Mouse (Mus musculus) forebrain, embryonic 16.5 days (tissue): ENCODE data around the gene Wdfy3. TPM values are rescaled to one million over a fixed set of nuclear protein-coding genes. Genes with fewer than 3 reads are reported as not detected.

Experiments
- ATAC-seq: fragments of 200-750 bp; cut with Nextera tagmentation; 2 replicates; pipeline ENCODE4 v1.8.0; 2017; ENCODE audit warnings: mild to moderate bottlenecking, moderate library complexity
- H3K27ac ChIP-seq: fragments of 300-500 bp; sonication (generic); 2 replicates; pipeline ENCODE4 v1.5.1; 2014; ENCODE audit warnings: low read length, control low read depth
- H3K27me3 ChIP-seq: fragments of 300-500 bp; sonication (generic); replicated peaks from 2 replicates; pipeline ENCODE4 v1.6.1; 2014; ENCODE audit warnings: low read length; ENCODE audit not compliant: control insufficient read depth, insufficient read depth
- H3K36me3 ChIP-seq: fragments of 300-500 bp; sonication (generic); 2 replicates; pipeline ENCODE4 v1.6.1; 2014; ENCODE audit not compliant: control insufficient read depth, insufficient read depth
- H3K4me1 ChIP-seq: fragments of 300-500 bp; sonication (generic); replicated peaks from 2 replicates; pipeline ENCODE4 v1.6.1; 2014; ENCODE audit warnings: low read length; ENCODE audit not compliant: control insufficient read depth, insufficient read depth
- H3K4me2 ChIP-seq: fragments of 300-500 bp; sonication (generic); 2 replicates; pipeline ENCODE4 v1.6.1; 2014; ENCODE audit warnings: mild to moderate bottlenecking, low read length, control low read depth
- H3K4me3 ChIP-seq: fragments of 300-500 bp; sonication (generic); replicated peaks from 2 replicates; pipeline ENCODE4 v1.5.1; 2014; ENCODE audit warnings: mild to moderate bottlenecking, low read length, control low read depth
- H3K9ac ChIP-seq: fragments of 300-500 bp; sonication (generic); replicated peaks from 2 replicates; pipeline ENCODE4 v1.6.1; 2014; ENCODE audit warnings: low read depth, low read length, control low read depth
- H3K9me3 ChIP-seq: fragments of 300-500 bp; sonication (generic); 2 replicates; pipeline ENCODE4 v1.6.1; 2016; ENCODE audit warnings: low read length; ENCODE audit not compliant: control insufficient read depth
- WGBS: fragments of 180-500 bp; shearing (Covaris S2); extraction: QIAGEN DNeasy Blood & Tissue Kit; methylation state at CpG from one replicate; pipeline ENCODE4 v1.1.7; 2014; 5-methylcytosine and 5-hydroxymethylcytosine counted together
- polyA plus RNA-seq: library from polyadenylated mRNA; unstranded; fragments of >200 nt; fragmentation: Nextera tagmentation; extraction: Ambion mirVana; gene quantifications from 2 replicates; pipeline ENCODE4 v1.2.1, GENCODE M21; 2015

The Wdfy3 gene
- polyA plus RNA-seq, 1 experiment from 2014 or later = 28.0 TPM

GRCm38 (mm10) chr5:101945731-101946130, 124.0 kb downstream of the Wdfy3 start:
- Histone ChIP-seq H3K9me3 (no peaks in the 10 kb centered on the region), H3K9ac (no peak overlapping the region), H3K4me3 (no peak overlapping the region), H3K4me1 (no peaks in the 10 kb centered on the region), H3K27ac (no peak overlapping the region), H3K36me3 (peaks cover 41% of the 10 kb centered on the region), H3K4me2 (no peak overlapping the region), H3K27me3 (no peaks in the 10 kb centered on the region)
- no peak for ATAC-seq
- 93% methylated on average over 5 of the region's 5 CpGs for WGBS

GRCm38 (mm10) chr5:101937909-101938596, 131.7 kb downstream of the Wdfy3 start:
- Histone ChIP-seq H3K4me2 (no peak overlapping the region), H3K4me1 (no peaks in the 10 kb centered on the region), H3K9ac (no peak overlapping the region), H3K9me3 (no peaks in the 10 kb centered on the region), H3K27ac (no peak overlapping the region), H3K4me3 (no peak overlapping the region), H3K36me3 (peaks cover 33% of the 10 kb centered on the region), H3K27me3 (no peaks in the 10 kb centered on the region)
- no peak for ATAC-seq
- 95% methylated on average over 13 of the region's 13 CpGs for WGBS

GRCm38 (mm10) chr5:101937362-101937761, 132.4 kb downstream of the Wdfy3 start:
- 87% methylated on average over 21 of the region's 21 CpGs for WGBS
- Histone ChIP-seq H3K4me1 (no peaks in the 10 kb centered on the region), H3K4me3 (no peak overlapping the region), H3K27ac (no peak overlapping the region), H3K36me3 (peaks cover 29% of the 10 kb centered on the region), H3K4me2 (no peak overlapping the region), H3K27me3 (no peaks in the 10 kb centered on the region), H3K9me3 (no peaks in the 10 kb centered on the region), H3K9ac (no peak overlapping the region)
- no peak for ATAC-seq

GRCm38 (mm10) chr5:101935893-101936292, 133.8 kb downstream of the Wdfy3 start:
- H3K27me3 ChIP-seq = no peaks in the 10 kb centered on the region

GRCm38 (mm10) chr5:101934629-101935028, 135.1 kb downstream of the Wdfy3 start:
- 80% methylated on average over 7 of the region's 7 CpGs for WGBS

More at GRCm38 (mm10) chr5:101935893-101936292, 133.8 kb downstream of the Wdfy3 start:
- no peak overlapping the region for H3K27ac ChIP-seq
- H3K4me3 ChIP-seq = no peak overlapping the region
- H3K9ac ChIP-seq = no peak overlapping the region
- H3K36me3 ChIP-seq = peaks cover 19% of the 10 kb centered on the region
- no peaks in the 10 kb centered on the region for H3K4me1 ChIP-seq
- H3K4me2 ChIP-seq = no peak overlapping the region
- H3K9me3 ChIP-seq = no peaks in the 10 kb centered on the region
- 84% methylated on average over 16 of the region's 16 CpGs for WGBS
- ATAC-seq = 0 out of 2 replicates have a peak, but pooled peaks have one; percentile 29

GRCm38 (mm10) chr5:101932971-101933810, 136.5 kb downstream of the Wdfy3 start:
- ATAC-seq = peak; percentile 70

More at GRCm38 (mm10) chr5:101934629-101935028, 135.1 kb downstream of the Wdfy3 start:
- Histone ChIP-seq H3K9ac (no peak overlapping the region), H3K27ac (no peak overlapping the region), H3K4me3 (no peak overlapping the region), H3K4me2 (no peak overlapping the region), H3K36me3 (peaks cover 19% of the 10 kb centered on the region), H3K27me3 (no peaks in the 10 kb centered on the region), H3K4me1 (no peaks in the 10 kb centered on the region), H3K9me3 (no peaks in the 10 kb centered on the region)
- no peak for ATAC-seq

GRCm38 (mm10) chr5:101931997-101932396, 137.7 kb downstream of the Wdfy3 start:
- Histone ChIP-seq H3K36me3 (peaks cover 15% of the 10 kb centered on the region; the same call in 1 of the 2 replicates), H3K27me3 (no peaks in the 10 kb centered on the region), H3K4me1 (no peaks in the 10 kb centered on the region), H3K4me3 (no peak overlapping the region), H3K9me3 (no peaks in the 10 kb centered on the region), H3K27ac (no peak overlapping the region), H3K9ac (no peak overlapping the region), H3K4me2 (no peak overlapping the region)
- 69% methylated on average over 4 of the region's 4 CpGs for WGBS
- no peak for ATAC-seq

More at GRCm38 (mm10) chr5:101932971-101933810, 136.5 kb downstream of the Wdfy3 start:
- no peak overlapping the region for H3K4me2 ChIP-seq
- H3K4me3 ChIP-seq = no peak overlapping the region
- WGBS = 40% methylated on average over 15 of the region's 15 CpGs
- H3K27me3 ChIP-seq = no peaks in the 10 kb centered on the region
- H3K27ac ChIP-seq = no peak overlapping the region
- H3K4me1 ChIP-seq = no peaks in the 10 kb centered on the region
- H3K9ac ChIP-seq = no peak overlapping the region
- no peaks in the 10 kb centered on the region for H3K9me3 ChIP-seq
- H3K36me3 ChIP-seq = peaks cover 21% of the 10 kb centered on the region

- no peak overlapping the region for H3K4me2 ChIP-seq
- H3K9me3 ChIP-seq = no peaks in the 10 kb centered on the region
- no peaks in the 10 kb centered on the region for H3K27me3 ChIP-seq
- no peaks in the 10 kb centered on the region for H3K4me1 ChIP-seq
- no peak for ATAC-seq
- H3K36me3 ChIP-seq = peaks cover 23% of the 10 kb centered on the region
- H3K9ac ChIP-seq = no peak overlapping the region
- WGBS = 94% methylated on average over 8 of the region's 8 CpGs
- H3K27ac ChIP-seq = no peak overlapping the region
- H3K4me3 ChIP-seq = no peak overlapping the region
These were observed 143.4 kb downstream of the Wdfy3 start for GRCm38 (mm10) chr5:101926311-101926710.

GRCm38 (mm10) chr5:101923710-101924109, 146.0 kb downstream of the Wdfy3 start:
- Histone ChIP-seq H3K36me3 (peaks cover 31% of the 10 kb centered on the region), H3K9me3 (no peaks in the 10 kb centered on the region), H3K27ac (no peak overlapping the region), H3K4me2 (no peak overlapping the region), H3K9ac (no peak overlapping the region), H3K4me1 (no peaks in the 10 kb centered on the region), H3K4me3 (no peak overlapping the region), H3K27me3 (no peaks in the 10 kb centered on the region)
- ATAC-seq = no peak
- 77% methylated on average over 11 of the region's 11 CpGs for WGBS
